In genomic region chr9:75033141-75033540, GRCm38 (mm10) we compare ENCODE assay signal across 10 mouse cellular contexts. TPM values are rescaled to one million over a fixed set of nuclear protein-coding genes. Genes with fewer than 3 reads are reported as not detected.
A peak's percentile ranks its signal among the peaks of the same experiment; 100 is the strongest.
DNase-seq lines count a peak whose midpoint lies in the region; TF ChIP-seq lines count a peak whose summit lies in the region.
"Had no signal": no experiment of that assay in that cellular context is flagged by ENCODE, and none has a peak within 500 bp of the region (broad histone marks: within the 10 kb centered on the region; RNA-seq: fewer than 3 reads in every experiment).

No protein-coding gene starts in this region.

- no peak overlapping the region for H3K9ac ChIP-seq in CH12.LX (ENCODE audit: insufficient read depth, low read depth)
- H3K9ac ChIP-seq: liver, embryonic 13.5 days had no signal

- peaks cover 10% of the 10 kb centered on the region for H3K79me2 ChIP-seq in CH12.LX (replicated peaks; ENCODE audit: control insufficient read depth, extremely low read depth, insufficient read depth, poor library complexity, severe bottlenecking)

- in situ Hi-C loops in CH12.LX (cut with MboI; ENCODE audit: low pct_ligation_motif_present, low pct_unique_long_range_greater_than_20kb, low sequenced_read_pairs), result no loop called here

- H3K27me3 ChIP-seq in CH12.LX (replicated peaks), result no peaks in the 10 kb centered on the region
- H3K27me3 ChIP-seq: liver, embryonic 13.5 days had no signal

- peak; percentile 2 for DNase-seq in kidney, adult 18-20 months
- no peak for DNase-seq in kidney, postnatal 4 days
- DNase-seq in A20 (ENCODE audit: low read depth, low spot score), result peak; percentile 68
- DNase-seq in CH12.LX (ENCODE audit: extremely low read depth), result no peak
- peak; percentile 59 for DNase-seq in induced T-regulatory cell, adult 2 months (ENCODE audit: low read depth)
- no peak for DNase-seq in adrenal gland, adult (ENCODE audit: inconsistent age in 2 of 2, low spot score in 1 of 2)
- no peak for DNase-seq in layer of hippocampus, postnatal 25 days (ENCODE audit: extremely low spot score in 1 of 2, low spot score in 1 of 2)
- DNase-seq: cerebellum, adult 18-20 months; gastrocnemius, postnatal 36 days; liver, embryonic 13.5 days had no signal

- no peak overlapping the region for H3K4me3 ChIP-seq in CH12.LX (replicated peaks in 1 of 3; ENCODE audit: low read depth in 2 of 3, low read length in 2 of 3, poor library complexity in 1 of 3)
- H3K4me3 ChIP-seq: liver, embryonic 13.5 days had no signal

- dilution Hi-C loops in CH12.LX (cut with MboI; ENCODE audit: extremely low pct_ligation_motif_present, extremely low pct_unique_long_range_greater_than_20kb, low sequenced_read_pairs), result no loop called here

- H3K27ac ChIP-seq in CH12.LX (ENCODE audit: insufficient read depth, low read depth), result no peak overlapping the region
- H3K27ac ChIP-seq: liver, embryonic 13.5 days had no signal

- no peaks in the 10 kb centered on the region for H3K9me3 ChIP-seq in CH12.LX (replicated peaks; ENCODE audit: low read length)
- H3K9me3 ChIP-seq: liver, embryonic 13.5 days had no signal

- H3K4me1 ChIP-seq in CH12.LX (ENCODE audit: control insufficient read depth in 1 of 2, insufficient read depth in 2 of 2), result peaks cover 0 to 9% of the 10 kb centered on the region in 2 experiments; a peak in 2 of 4 replicates

- peaks cover 11 to 21% of the 10 kb centered on the region in 2 experiments for H3K36me3 ChIP-seq in CH12.LX (replicated peaks in 1 of 2; ENCODE audit: control insufficient read depth in 1 of 2, insufficient read depth in 1 of 2, low read length in 1 of 2)
- H3K36me3 ChIP-seq: liver, embryonic 13.5 days had no signal

- no peak for TF ChIP-seq EP300 in CH12.LX (IDR thresholded peaks at IDR 0.05; ENCODE audit: low read length)

- TF ChIP-seq POLR2A in CH12.LX (IDR thresholded peaks at IDR 0.05; ENCODE audit: low read depth, low read length), result no peak

- H3K4me2 ChIP-seq in CH12.LX (ENCODE audit: insufficient read depth, low read depth, poor library complexity, severe bottlenecking), result no peak overlapping the region
- H3K4me2 ChIP-seq: liver, embryonic 13.5 days had no signal

- TF ChIP-seq RAD21 in CH12.LX (IDR thresholded peaks at IDR 0.05; ENCODE audit: low read depth, low read length), result peak; percentile 36

- TF ChIP-seq CTCF in CH12.LX (conservative IDR thresholded peaks at IDR 0.05 in 1 of 2, IDR thresholded peaks at IDR 0.05 in 1 of 2; ENCODE audit: low read depth in 2 of 2, low read length in 2 of 2), result peak; percentile 44 to 72; a peak in 3 of 4 replicates

TF ChIP-seq in CH12.LX, 34 proteins besides CTCF, POLR2A, EP300 and RAD21:
- TF ChIP-seq SMC3 (IDR thresholded peaks at IDR 0.05; ENCODE audit: low read depth, low read length), result peak; percentile 66
- TF ChIP-seq RCOR1 (conservative IDR thresholded peaks at IDR 0.05; ENCODE audit: low read depth, low read length), result no peak
- peak; percentile 49; the same call in 1 of the 2 replicates for TF ChIP-seq ZNF384 (IDR thresholded peaks at IDR 0.05; ENCODE audit: low read depth, low read length)
- TF ChIP-seq PAX5 (IDR thresholded peaks at IDR 0.05; ENCODE audit: low read length), result no peak
- no peak for TF ChIP-seq SIN3A (IDR thresholded peaks at IDR 0.05; ENCODE audit: low read length)
- no peak for TF ChIP-seq ETS1 (conservative IDR thresholded peaks at IDR 0.05; ENCODE audit: low read depth, low read length)
- TF ChIP-seq IRF4 (IDR thresholded peaks at IDR 0.05; ENCODE audit: low read depth, low read length), result no peak
- no peak for TF ChIP-seq USF1 (IDR thresholded peaks at IDR 0.05; ENCODE audit: low read depth, low read length)
- no peak for TF ChIP-seq ZKSCAN1 (IDR thresholded peaks at IDR 0.05; ENCODE audit: borderline replicate concordance, low read depth, low read length)
- TF ChIP-seq CHD2 (IDR thresholded peaks at IDR 0.05; ENCODE audit: low read length), result no peak

RNA-seq across cellular contexts. Expression of gene Arpp19, which starts 4.3 kb away (rescaled TPM):
- total RNA-seq in CH12.LX (2012; rRNA removed) (244 and 311 TPM in 2 replicates), CH12.LX (2014; rRNA removed) (194 and 233 TPM in 2 replicates)
- 479 and 504 TPM in 2 replicates for polyA plus RNA-seq in CH12.LX (2012; ENCODE audit: insufficient read length, low read depth)
- 100 to 1,000 TPM; 171 to 176 TPM for total RNA-seq in layer of hippocampus, postnatal 25 days (2021)

RNA-seq across cellular contexts. Expression of gene Myo5a, which starts 37.7 kb away (rescaled TPM):
- 66.6 and 67.8 TPM in 2 replicates for total RNA-seq in CH12.LX (2012; rRNA removed)
- total RNA-seq in CH12.LX (2014; rRNA removed), result 55.0 and 65.7 TPM in 2 replicates
- polyA plus RNA-seq in CH12.LX (2012; ENCODE audit: insufficient read length, low read depth), result 94.6 and 107 TPM in 2 replicates
- 100 to 1,000 TPM; 180 to 206 TPM for total RNA-seq in layer of hippocampus, postnatal 25 days (2021)

Comparison
In these comparisons a context has a peak if more than half of its experiments do, and no peak if none do; other contexts are left out.
1. DNase-seq: peak in kidney, adult 18-20 months (single experiment), A20 (single experiment) and induced T-regulatory cell, adult 2 months (single experiment); none in kidney, postnatal 4 days (0 of 2), CH12.LX (single experiment), adrenal gland, adult (0 of 2) and layer of hippocampus, postnatal 25 days (0 of 2).